Mouse (Mus musculus) spleen, postnatal 4 days (tissue): ENCODE measurements at regions not wholly inside any gene's neighbourhood (a gene's known extent, or its start where the extent isn't known, plus 50 kb on each side); places are given as distances from the start of the nearest gene placed in this dataset.

Experiments used
- DNase-seq, 2 experiments: peaks; one replicate each; pipeline ENCODE4 v3.0.0; 2022; ENCODE audit warnings: low spot score in 2 of 2

- DNase-seq, result no peak
These were observed 640.3 kb upstream of the Vstm2b start for GRCm38 (mm10) chr7:40257733-40258376.

GRCm38 (mm10) chr7:40258377-40258739 lies 639.8 kb upstream of the Vstm2b start:
- DNase-seq, result no peak

GRCm38 (mm10) chr7:40273459-40274072 lies 624.6 kb upstream of the Vstm2b start:
- DNase-seq, result no peak

- DNase-seq, result no peak
These were observed 623.0 kb upstream of the Vstm2b start for GRCm38 (mm10) chr7:40275078-40275477.

- no peak for DNase-seq
These were observed 622.5 kb upstream of the Vstm2b start for GRCm38 (mm10) chr7:40275658-40276057.

GRCm38 (mm10) chr7:40276116-40276515 lies 622.0 kb upstream of the Vstm2b start:
- DNase-seq, result no peak

GRCm38 (mm10) chr7:40290166-40290565 lies 608.0 kb upstream of the Vstm2b start:
- DNase-seq, result no peak

GRCm38 (mm10) chr7:40310558-40310957 lies 587.6 kb upstream of the Vstm2b start:
- DNase-seq, result no peak

- no peak for DNase-seq
These were observed 577.0 kb upstream of the Vstm2b start for GRCm38 (mm10) chr7:40321171-40321570.

- no peak for DNase-seq
These were observed 572.9 kb upstream of the Vstm2b start for GRCm38 (mm10) chr7:40325188-40325705.

GRCm38 (mm10) chr7:40332455-40332854 lies 565.7 kb upstream of the Vstm2b start:
- no peak for DNase-seq

GRCm38 (mm10) chr7:40352306-40352705 lies 545.8 kb upstream of the Vstm2b start:
- DNase-seq, result no peak

GRCm38 (mm10) chr7:40362719-40363118 lies 535.4 kb upstream of the Vstm2b start:
- peak in 1 of 2 experiments; percentile 23 for DNase-seq

- DNase-seq, result no peak
These were observed 525.4 kb upstream of the Vstm2b start for GRCm38 (mm10) chr7:40372713-40373112.

GRCm38 (mm10) chr7:40377839-40378238 lies 520.3 kb upstream of the Vstm2b start:
- no peak for DNase-seq

GRCm38 (mm10) chr7:40381244-40381643 lies 516.9 kb upstream of the Vstm2b start:
- DNase-seq, result no peak

- DNase-seq, result no peak
These were observed 510.0 kb upstream of the Vstm2b start for GRCm38 (mm10) chr7:40388152-40388551.

GRCm38 (mm10) chr7:40389795-40390194 lies 508.3 kb upstream of the Vstm2b start:
- DNase-seq, result no peak

- no peak for DNase-seq
These were observed 507.2 kb upstream of the Vstm2b start for GRCm38 (mm10) chr7:40390927-40391326.

GRCm38 (mm10) chr7:40391626-40392025 lies 506.5 kb upstream of the Vstm2b start:
- DNase-seq, result no peak

GRCm38 (mm10) chr7:40392207-40392606 lies 505.9 kb upstream of the Vstm2b start:
- DNase-seq, result no peak

- no peak for DNase-seq
These were observed 505.4 kb upstream of the Vstm2b start for GRCm38 (mm10) chr7:40392699-40393098.

GRCm38 (mm10) chr7:40398266-40398665 lies 499.9 kb upstream of the Vstm2b start:
- DNase-seq, result no peak
